Mouse (Mus musculus) heart, postnatal 0 days (tissue): ENCODE results near the gene Tbx20. TPM values are rescaled to one million over a fixed set of nuclear protein-coding genes. Genes with fewer than 3 reads are reported as not detected.

Experiments
- ATAC-seq: fragments of 200-750 bp; cut with Nextera tagmentation; 2 replicates; pipeline ENCODE4 v1.8.0; 2017; ENCODE audit warnings: low read depth, moderate number of reproducible peaks, moderate library complexity; ENCODE audit not compliant: insufficient read depth
- DNase-seq: peaks from one replicate; pipeline ENCODE4 v3.0.0-alpha.2; 2016; ENCODE audit warnings: low spot score
- H3K27ac ChIP-seq: fragments of 300-500 bp; sonication (generic); 2 replicates; pipeline ENCODE4 v1.5.1; 2014; ENCODE audit warnings: low read depth, mild to moderate bottlenecking
- H3K27me3 ChIP-seq: fragments of 300-500 bp; sonication (generic); 2 replicates; pipeline ENCODE4 v1.6.1; 2014; ENCODE audit warnings: low read length, mixed read lengths; ENCODE audit not compliant: control insufficient read depth, insufficient read depth
- H3K36me3 ChIP-seq: fragments of 300-500 bp; sonication (generic); replicated peaks from 2 replicates; pipeline ENCODE4 v1.6.1; 2014; ENCODE audit warnings: low read length, mixed read lengths; ENCODE audit not compliant: control insufficient read depth, insufficient read depth
- H3K4me1 ChIP-seq: fragments of 300-500 bp; sonication (generic); 2 replicates; pipeline ENCODE4 v1.6.1; 2014; ENCODE audit warnings: antibody characterized with exemption; ENCODE audit not compliant: control insufficient read depth, insufficient read depth
- H3K4me2 ChIP-seq: fragments of 300-500 bp; sonication (generic); 2 replicates; pipeline ENCODE4 v1.6.1; 2014; ENCODE audit warnings: low read depth, mild to moderate bottlenecking, low read length, moderate library complexity
- H3K4me3 ChIP-seq: fragments of 300-500 bp; sonication (generic); 2 replicates; pipeline ENCODE4 v1.5.1; 2014; ENCODE audit warnings: low read depth, low read length
- H3K9ac ChIP-seq: fragments of 300-500 bp; sonication (generic); replicated peaks from 2 replicates; pipeline ENCODE4 v1.6.1; 2014; ENCODE audit warnings: low read depth, low read length, mixed read lengths
- H3K9me3 ChIP-seq: fragments of 300-500 bp; sonication (generic); replicated peaks from 2 replicates; pipeline ENCODE4 v1.6.1; 2016; ENCODE audit warnings: low read length; ENCODE audit not compliant: control insufficient read depth
- CTCF ChIP-seq: IDR thresholded peaks from 2 replicates; pipeline ENCODE4 v1.5.1; 2016; ENCODE audit warnings: antibody characterized with exemption, control low read depth, low read depth
- EP300 ChIP-seq: IDR thresholded peaks from 2 replicates; pipeline ENCODE4 v1.6.1; 2016; ENCODE audit warnings: antibody characterized with exemption, low read depth
- WGBS: fragments of 180-500 bp; shearing (Covaris S2); extraction: QIAGEN DNeasy Blood & Tissue Kit; methylation state at CpG from one replicate; pipeline ENCODE4 v1.1.7; 2014; 5-methylcytosine and 5-hydroxymethylcytosine counted together
- polyA plus RNA-seq: library from polyadenylated mRNA; unstranded; fragments of >200 nt; fragmentation: Nextera tagmentation; extraction: Ambion mirVana; gene quantifications from 2 replicates; pipeline ENCODE4 v1.2.1, GENCODE M21; 2015
- total RNA-seq: library from RNA; depleted of rRNA; stranded (reverse); fragments of >200 nt; gene quantifications from 2 replicates; pipeline ENCODE4 v1.2.3, GENCODE M21; 2014; ENCODE audit warnings: low replicate concordance

Tbx20 gene
- total and polyA plus RNA-seq, 2 experiments from 2014 or later: 51.2 to 500 TPM

DNA sequence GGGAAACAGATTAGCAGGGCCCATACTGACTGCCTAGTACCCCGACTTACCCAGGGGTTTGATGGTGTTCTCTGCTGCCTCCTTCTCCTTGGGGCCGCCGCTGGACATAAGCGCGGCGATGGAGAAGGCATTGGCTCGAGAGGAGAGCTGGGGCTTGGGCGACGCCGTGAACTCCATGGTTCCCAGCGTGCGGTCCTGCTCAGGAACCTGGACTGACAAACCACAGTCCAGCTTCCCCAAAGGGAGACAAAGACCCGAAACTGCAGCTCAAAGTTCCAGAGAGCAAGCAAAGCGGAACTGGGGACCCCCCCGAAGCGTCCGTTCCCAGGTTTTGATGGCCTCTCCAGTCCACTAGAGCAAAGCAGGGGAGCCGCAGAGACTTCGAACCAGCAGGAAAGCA lies 434 bp downstream of the Tbx20 start:
- Histone ChIP-seq H3K27me3 (0 out of 2 replicates have a peak, but pooled peaks cover 5% of the 10 kb centered on the region), H3K4me1 (peaks cover 3% of the 10 kb centered on the region), H3K9ac (peak overlapping the region; percentile 89), H3K4me3 (peak overlapping the region; percentile 64), H3K4me2 (peak overlapping the region; percentile 66), H3K36me3 (0 out of 2 replicates have a peak, but pooled peaks cover 4% of the 10 kb centered on the region), H3K9me3 (no peaks in the 10 kb centered on the region), H3K27ac (peak overlapping the region; percentile 97)
- no peak for DNase-seq
- WGBS: 2% methylated on average over 19 of the region's 19 CpGs
- TF ChIP-seq EP300 (no peak), CTCF (no peak)
- 0 out of 2 replicates have a peak, but pooled peaks have one; percentile 1 for ATAC-seq

DNA sequence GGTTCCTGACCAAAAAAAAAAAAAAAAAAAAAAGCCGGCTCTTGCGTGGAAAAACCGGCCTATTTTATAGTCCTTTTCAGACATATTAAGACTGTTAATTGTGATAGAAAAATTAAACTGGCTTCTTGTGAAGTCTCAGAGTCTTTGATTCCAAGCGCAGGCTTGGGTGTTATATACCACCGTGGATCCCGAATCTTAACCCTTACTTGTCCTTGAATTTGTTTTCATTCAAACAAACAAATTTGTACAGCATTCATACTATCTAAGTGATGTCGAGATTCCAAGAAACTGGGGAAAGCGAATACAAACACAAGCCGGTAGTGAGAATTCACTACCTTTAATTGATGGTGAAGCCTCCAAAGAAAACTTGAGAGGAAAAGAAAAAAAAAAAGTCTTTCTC lies 932 bp downstream of the Tbx20 start:
- no peaks in the 10 kb centered on the region for H3K9me3 ChIP-seq
- peak; percentile 5 for DNase-seq
- WGBS: 5% methylated on average over 9 of the region's 9 CpGs
- H3K4me2 ChIP-seq: peak overlapping the region; percentile 66
- H3K4me1 ChIP-seq: no peaks in the 10 kb centered on the region
- 0 out of 2 replicates have a peak, but pooled peaks cover 7% of the 10 kb centered on the region for H3K36me3 ChIP-seq
- ATAC-seq: no peak
- TF ChIP-seq CTCF (no peak), EP300 (no peak)
- 0 out of 2 replicates have a peak, but pooled peaks cover 5% of the 10 kb centered on the region for H3K27me3 ChIP-seq
- peak overlapping the region; percentile 64 for H3K4me3 ChIP-seq
- H3K27ac ChIP-seq: peak overlapping the region; percentile 97
- H3K9ac ChIP-seq: peak overlapping the region; percentile 89

DNA sequence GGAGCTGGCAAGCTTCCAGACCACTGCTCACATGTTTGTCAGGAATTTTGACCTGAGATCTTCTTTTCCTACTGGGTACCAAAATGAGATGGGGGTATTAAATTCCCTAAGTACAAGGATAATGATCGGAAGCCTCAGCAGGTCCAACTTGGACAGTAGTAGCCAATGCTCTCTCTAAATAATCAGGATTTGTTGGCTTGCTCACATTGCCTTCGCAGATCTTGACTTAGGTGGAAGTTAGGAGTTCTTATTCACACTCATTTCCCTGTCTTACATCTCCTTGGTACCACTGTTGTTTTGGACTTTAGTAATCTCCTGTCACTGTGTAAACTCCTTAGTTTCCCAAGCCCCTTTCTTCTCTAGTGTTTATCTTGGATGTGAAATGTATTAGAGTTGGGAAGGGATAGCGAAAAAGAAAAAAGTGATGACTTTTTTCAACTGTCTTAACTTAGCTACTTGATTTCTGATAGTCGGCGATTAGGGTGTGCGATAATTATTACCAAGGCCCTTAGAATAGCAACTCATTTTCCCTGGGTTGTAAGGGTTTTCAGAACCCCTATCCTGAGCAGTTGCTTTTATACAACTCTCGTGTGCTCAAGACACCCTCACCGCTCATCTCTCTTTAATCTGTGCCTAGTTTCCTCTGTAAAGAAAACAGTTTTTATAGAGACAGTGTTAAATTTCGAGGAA lies 1.5 kb downstream of the Tbx20 start:
- Histone ChIP-seq H3K4me1 (no peaks in the 10 kb centered on the region), H3K36me3 (0 out of 2 replicates have a peak, but pooled peaks cover 11% of the 10 kb centered on the region), H3K27me3 (no peaks in the 10 kb centered on the region), H3K4me2 (peak overlapping the region; percentile 66), H3K9ac (peak overlapping the region; percentile 89), H3K9me3 (no peaks in the 10 kb centered on the region), H3K27ac (peak overlapping the region; percentile 97), H3K4me3 (peak overlapping the region; percentile 64)
- ATAC-seq (no peak), DNase-seq (peak; percentile 44)
- TF ChIP-seq CTCF (no peak), EP300 (no peak)
- 10% methylated on average over 9 of the region's 9 CpGs for WGBS

DNA sequence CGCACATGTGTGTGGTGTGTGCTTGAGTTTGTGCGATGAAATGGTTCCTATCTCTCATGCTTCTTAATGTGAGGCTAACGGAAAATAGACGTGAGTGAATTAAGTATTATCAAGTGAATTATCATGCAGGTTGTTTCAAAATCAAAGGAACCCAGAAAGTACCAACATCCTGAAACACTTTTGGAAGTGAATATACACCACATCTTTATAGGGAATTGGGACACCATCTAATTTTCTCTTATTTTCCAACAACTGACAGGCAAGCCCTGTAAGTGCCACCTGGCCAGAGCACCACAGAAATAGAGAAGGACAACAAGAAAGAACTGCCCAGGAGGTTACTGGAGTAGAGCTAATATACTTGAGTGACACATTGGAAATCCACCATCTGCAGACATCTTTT lies 2.4 kb downstream of the Tbx20 start:
- ATAC-seq (no peak), DNase-seq (peak; percentile 10)
- Histone ChIP-seq H3K4me2 (peak overlapping the region; percentile 66), H3K4me3 (peak overlapping the region; percentile 64), H3K36me3 (peaks cover 14% of the 10 kb centered on the region; the same call in 1 of the 2 replicates), H3K27ac (peak overlapping the region; percentile 97), H3K9me3 (no peaks in the 10 kb centered on the region), H3K4me1 (0 out of 2 replicates have a peak, but pooled peaks cover 4% of the 10 kb centered on the region), H3K27me3 (no peaks in the 10 kb centered on the region), H3K9ac (peak overlapping the region; percentile 89)
- TF ChIP-seq EP300: no peak
- TF ChIP-seq CTCF: no peak
- WGBS: 14% methylated on average over 4 of the region's 4 CpGs

DNA sequence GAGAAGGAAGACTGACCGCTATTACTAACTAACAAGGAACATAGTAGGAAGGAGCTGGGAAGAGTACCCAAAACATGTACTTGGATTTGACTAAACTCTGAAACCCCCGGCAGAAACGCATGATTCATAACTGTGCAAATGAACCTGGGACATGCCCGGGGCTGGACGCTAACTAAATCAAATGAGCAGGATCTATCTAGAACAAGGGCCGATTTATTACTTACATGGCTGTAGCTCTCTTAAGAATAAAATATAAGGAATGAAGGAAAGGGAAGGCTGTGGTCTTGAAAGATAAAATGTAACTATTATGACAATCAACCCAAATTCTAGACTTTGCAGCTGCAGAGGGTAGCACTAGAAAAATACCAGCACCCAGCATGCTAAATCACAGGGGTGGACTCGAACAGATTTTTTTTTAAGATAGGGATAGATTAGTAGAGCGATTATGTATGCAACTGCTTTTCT lies 3.1 kb downstream of the Tbx20 start:
- Histone ChIP-seq H3K4me3 (peak overlapping the region; percentile 64), H3K4me2 (peak overlapping the region; percentile 66), H3K4me1 (0 out of 2 replicates have a peak, but pooled peaks cover 4% of the 10 kb centered on the region), H3K36me3 (peaks cover 14% of the 10 kb centered on the region; the same call in 1 of the 2 replicates), H3K9ac (peak overlapping the region; percentile 89), H3K27me3 (no peaks in the 10 kb centered on the region), H3K27ac (peak overlapping the region; percentile 97), H3K9me3 (no peaks in the 10 kb centered on the region)
- TF ChIP-seq EP300: no peak
- no peak for TF ChIP-seq CTCF
- DNase-seq: no peak
- WGBS: 5% methylated on average over 8 of the region's 8 CpGs
- ATAC-seq: no peak
